Mouse (Mus musculus) hindbrain, embryonic 13.5 days (tissue): ENCODE measurements at regions not wholly inside any gene's neighbourhood (a gene's known extent, or its start where the extent isn't known, plus 50 kb on each side); places are given as distances from the start of the nearest gene placed in this dataset.

Source experiments
- ATAC-seq: fragments of 200-750 bp; cut with Nextera tagmentation; 2 replicates; pipeline ENCODE4 v1.8.0; 2017; ENCODE audit warnings: moderate TSS enrichment; ENCODE audit not compliant: low FRiP score
- H3K27ac ChIP-seq: fragments of 300-500 bp; sonication (generic); 2 replicates; pipeline ENCODE4 v1.5.1; 2015; ENCODE audit warnings: inconsistent platforms, mild to moderate bottlenecking, moderate library complexity
- H3K27me3 ChIP-seq: fragments of 300-500 bp; sonication (generic); 2 replicates; pipeline ENCODE4 v1.6.1; 2015; ENCODE audit warnings: mild to moderate bottlenecking, inconsistent platforms
- H3K36me3 ChIP-seq: fragments of 300-500 bp; sonication (generic); 2 replicates; pipeline ENCODE4 v1.6.1; 2015; ENCODE audit warnings: mild to moderate bottlenecking, inconsistent platforms
- H3K4me1 ChIP-seq: fragments of 300-500 bp; sonication (generic); replicated peaks from 2 replicates; pipeline ENCODE4 v1.6.1; 2015; ENCODE audit warnings: inconsistent platforms
- H3K4me2 ChIP-seq: fragments of 300-500 bp; sonication (generic); 2 replicates; pipeline ENCODE4 v1.6.1; 2015; ENCODE audit warnings: inconsistent platforms, mild to moderate bottlenecking, moderate library complexity
- H3K4me3 ChIP-seq: fragments of 300-500 bp; sonication (generic); 2 replicates; pipeline ENCODE4 v1.5.1; 2015; ENCODE audit warnings: mild to moderate bottlenecking, inconsistent platforms
- H3K9ac ChIP-seq: fragments of 300-500 bp; sonication (generic); 2 replicates; pipeline ENCODE4 v1.6.1; 2015; ENCODE audit warnings: mild to moderate bottlenecking, inconsistent platforms
- H3K9me3 ChIP-seq: fragments of 300-500 bp; sonication (generic); 2 replicates; pipeline ENCODE4 v1.6.1; 2016; ENCODE audit warnings: inconsistent platforms
- WGBS: fragments of 180-500 bp; shearing (Covaris S2); methylation state at CpG from one replicate; pipeline ENCODE4 v1.1.7; 2015; 5-methylcytosine and 5-hydroxymethylcytosine counted together

DNA sequence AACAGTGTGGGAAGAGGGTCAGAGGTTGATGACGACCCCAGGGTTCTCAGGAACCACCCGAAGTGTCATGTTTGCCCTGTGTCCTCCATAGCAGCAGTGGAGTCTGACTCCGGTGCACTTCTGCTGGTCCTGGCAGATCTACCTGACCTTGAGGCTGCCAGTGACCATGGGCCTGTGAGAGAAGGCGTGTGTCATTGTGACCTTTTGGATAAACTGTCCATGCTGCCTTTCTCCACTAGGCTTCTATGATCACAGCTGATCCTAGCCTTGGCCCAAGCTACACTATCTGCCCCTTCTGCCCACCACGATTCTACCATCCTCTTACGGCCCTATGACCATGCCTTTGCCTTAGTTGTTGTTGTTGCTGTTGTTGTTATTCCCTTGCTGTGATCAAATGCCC is 163.2 kb upstream of the Fstl4 start:
- H3K9ac ChIP-seq: no peak overlapping the region
- ATAC-seq: no peak
- H3K4me3 ChIP-seq: no peak overlapping the region
- no peaks in the 10 kb centered on the region for H3K9me3 ChIP-seq
- H3K4me1 ChIP-seq: no peaks in the 10 kb centered on the region
- H3K4me2 ChIP-seq: no peak overlapping the region
- no peaks in the 10 kb centered on the region for H3K27me3 ChIP-seq
- 88% methylated on average over 6 of the region's 6 CpGs for WGBS
- no peaks in the 10 kb centered on the region for H3K36me3 ChIP-seq
- H3K27ac ChIP-seq: no peak overlapping the region

DNA sequence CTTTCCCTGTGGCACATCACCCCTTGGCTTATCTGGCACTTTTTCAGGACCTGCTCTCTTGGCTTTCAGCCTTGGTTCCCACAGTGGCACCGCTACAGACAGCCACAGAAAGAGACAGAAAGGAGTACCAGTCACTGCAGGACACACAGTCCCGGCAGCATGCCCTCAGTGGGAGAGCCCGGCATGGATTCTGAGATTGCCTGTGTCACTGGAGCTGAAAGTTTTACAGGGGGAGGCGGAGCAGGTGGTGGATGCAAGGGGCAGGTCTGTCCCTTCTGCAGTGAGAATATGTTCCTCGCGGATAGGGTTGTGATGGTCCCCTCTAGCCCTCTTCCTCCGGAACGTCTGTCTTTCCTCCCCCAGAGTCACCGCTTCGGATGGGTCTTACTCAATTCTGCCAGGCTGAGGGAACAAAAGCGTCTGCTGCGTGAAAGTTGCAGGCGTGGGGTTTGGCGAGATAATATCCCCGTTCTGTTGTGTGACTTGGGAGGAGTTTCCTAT is 162.3 kb upstream of the Fstl4 start:
- H3K4me1 ChIP-seq: no peaks in the 10 kb centered on the region
- no peak overlapping the region for H3K4me3 ChIP-seq
- H3K9ac ChIP-seq: no peak overlapping the region
- 82% methylated on average over 15 of the region's 15 CpGs for WGBS
- H3K27ac ChIP-seq: no peak overlapping the region
- no peaks in the 10 kb centered on the region for H3K36me3 ChIP-seq
- no peak overlapping the region for H3K4me2 ChIP-seq
- ATAC-seq: no peak
- no peaks in the 10 kb centered on the region for H3K9me3 ChIP-seq
- no peaks in the 10 kb centered on the region for H3K27me3 ChIP-seq

DNA sequence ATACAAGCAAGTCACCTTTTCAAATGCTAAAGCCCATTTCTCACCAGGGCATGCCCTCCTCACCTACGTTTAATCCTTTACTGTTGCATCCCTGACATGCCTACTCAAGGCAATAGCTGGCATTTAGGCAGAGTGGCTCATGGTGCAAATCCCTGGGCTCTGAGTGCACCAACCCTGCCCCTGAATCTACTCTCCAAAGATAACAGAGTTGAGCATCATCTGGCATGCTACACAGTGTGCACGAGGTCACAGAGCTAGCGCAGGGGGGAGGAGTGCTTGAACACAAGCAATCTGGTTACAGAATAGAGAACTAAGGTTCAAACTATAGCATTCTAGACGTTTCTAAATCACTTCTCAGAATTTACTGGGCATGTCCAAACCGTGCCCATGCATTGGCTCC is 161.6 kb upstream of the Fstl4 start:
- Histone ChIP-seq H3K4me3 (no peak overlapping the region), H3K9ac (no peak overlapping the region), H3K4me1 (no peaks in the 10 kb centered on the region), H3K36me3 (no peaks in the 10 kb centered on the region), H3K27ac (no peak overlapping the region), H3K27me3 (no peaks in the 10 kb centered on the region), H3K4me2 (no peak overlapping the region), H3K9me3 (no peaks in the 10 kb centered on the region)
- WGBS: 83% methylated on average over 5 of the region's 5 CpGs
- no peak for ATAC-seq

DNA sequence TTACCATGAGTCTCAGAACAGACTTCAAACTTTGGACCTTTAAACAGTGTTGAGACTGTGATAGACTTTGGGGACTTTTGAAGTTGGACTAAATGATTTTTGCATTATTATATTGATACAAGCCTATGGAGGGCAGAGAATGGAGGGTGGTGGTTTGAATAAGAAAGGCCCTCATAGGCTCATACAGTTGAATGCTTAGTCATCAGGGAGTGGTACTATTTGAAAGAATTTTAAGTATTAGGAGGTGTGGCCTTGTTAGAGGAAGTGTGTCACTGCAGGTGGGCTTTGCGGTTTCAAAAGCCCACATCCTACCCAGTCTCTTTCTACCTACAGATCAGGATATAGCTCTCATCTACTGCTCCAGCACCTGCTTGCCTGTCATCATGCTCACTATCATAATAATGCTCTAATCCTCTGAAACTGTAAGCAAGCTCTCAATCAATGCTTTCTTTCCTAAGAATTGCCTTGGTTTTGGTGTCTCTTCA is 153.7 kb upstream of the Fstl4 start:
- no peaks in the 10 kb centered on the region for H3K27me3 ChIP-seq
- no peak overlapping the region for H3K4me3 ChIP-seq
- WGBS: 100% methylated on average over 1 of the region's 1 CpGs
- H3K4me1 ChIP-seq: peaks cover 3% of the 10 kb centered on the region
- peaks cover 10% of the 10 kb centered on the region for H3K9me3 ChIP-seq
- no peak for ATAC-seq
- no peaks in the 10 kb centered on the region for H3K36me3 ChIP-seq
- no peak overlapping the region for H3K4me2 ChIP-seq
- H3K9ac ChIP-seq: no peak overlapping the region
- no peak overlapping the region for H3K27ac ChIP-seq

DNA sequence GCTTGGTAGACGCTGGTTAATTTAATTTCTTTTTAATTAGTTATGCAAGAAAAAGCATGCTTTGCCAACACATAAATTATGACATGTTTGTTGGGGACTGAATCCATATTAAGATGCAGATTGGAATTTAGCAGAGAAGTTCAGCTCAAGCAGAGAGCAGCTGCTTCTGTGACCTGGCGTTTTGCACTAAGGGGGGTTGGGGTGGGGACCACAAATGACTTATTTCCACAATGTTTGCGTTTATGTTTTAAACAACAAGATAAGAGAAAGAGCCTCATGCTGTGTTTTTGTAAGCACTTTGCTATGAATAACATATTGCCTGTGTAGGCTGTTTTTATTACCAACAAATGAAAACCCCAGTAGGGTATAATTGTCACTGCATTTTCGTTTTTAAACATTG is 148.8 kb upstream of the Fstl4 start:
- no peak overlapping the region for H3K4me3 ChIP-seq
- H3K27ac ChIP-seq: 0 out of 2 replicates have a peak overlapping the region, but pooled peaks have one; percentile 23
- no peaks in the 10 kb centered on the region for H3K36me3 ChIP-seq
- no peak overlapping the region for H3K9ac ChIP-seq
- H3K4me2 ChIP-seq: no peak overlapping the region
- H3K9me3 ChIP-seq: no peaks in the 10 kb centered on the region
- WGBS: 48% methylated on average over 4 of the region's 4 CpGs
- H3K27me3 ChIP-seq: 0 out of 2 replicates have a peak, but pooled peaks cover 5% of the 10 kb centered on the region
- peaks cover 20% of the 10 kb centered on the region for H3K4me1 ChIP-seq
- no peak for ATAC-seq

DNA sequence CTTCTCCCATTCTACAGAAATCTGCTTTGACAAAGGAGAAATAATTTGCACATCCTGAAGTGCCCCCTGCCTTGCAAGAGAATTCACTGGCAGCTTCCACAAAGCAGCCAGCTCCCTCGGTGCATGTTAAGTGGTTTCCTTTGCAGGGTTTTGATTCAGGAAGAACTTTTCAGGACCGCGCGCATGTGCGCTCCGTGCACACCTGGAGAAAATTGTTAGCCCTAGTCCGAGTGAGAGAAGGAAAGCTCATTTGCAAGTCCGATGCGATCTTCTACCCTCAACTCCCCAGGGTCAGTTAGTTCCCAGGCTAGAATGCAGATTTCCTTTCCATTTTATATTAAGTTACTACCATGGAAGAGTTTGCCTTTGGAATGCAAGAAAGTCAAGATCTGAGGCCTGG is 145.8 kb upstream of the Fstl4 start:
- WGBS: 20% methylated on average over 9 of the region's 9 CpGs
- H3K27me3 ChIP-seq: 0 out of 2 replicates have a peak, but pooled peaks cover 5% of the 10 kb centered on the region

DNA sequence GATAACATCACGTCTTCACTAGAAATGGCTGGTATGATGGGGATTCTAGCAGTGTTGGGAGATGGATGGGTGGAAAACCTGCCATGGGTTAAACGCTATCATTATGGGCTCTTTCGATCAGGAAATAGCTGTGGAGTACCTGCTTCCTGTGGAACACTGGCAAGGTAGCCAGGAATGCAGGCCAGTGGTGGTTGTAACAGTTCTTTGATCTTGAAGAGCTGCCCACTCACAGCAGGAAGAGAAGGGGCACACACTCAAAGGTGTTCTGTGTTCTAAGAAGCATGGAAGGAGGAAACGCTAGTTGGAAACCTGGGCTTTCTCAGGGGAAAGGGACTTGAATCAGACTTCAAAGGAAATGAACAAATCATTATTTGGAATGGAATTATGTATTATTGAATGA is 141.6 kb upstream of the Fstl4 start:
- no peak for ATAC-seq
- H3K4me1 ChIP-seq: peaks cover 19% of the 10 kb centered on the region
- H3K36me3 ChIP-seq: no peaks in the 10 kb centered on the region
- no peak overlapping the region for H3K4me2 ChIP-seq
- 0 out of 2 replicates have a peak, but pooled peaks cover 3% of the 10 kb centered on the region for H3K27me3 ChIP-seq
- H3K27ac ChIP-seq: no peak overlapping the region
- no peak overlapping the region for H3K4me3 ChIP-seq
- 68% methylated on average over 4 of the region's 4 CpGs for WGBS
- H3K9me3 ChIP-seq: no peaks in the 10 kb centered on the region
- H3K9ac ChIP-seq: no peak overlapping the region

More for the DNA sequence above, 145.8 kb upstream of the Fstl4 start:
- peaks cover 24% of the 10 kb centered on the region for H3K4me1 ChIP-seq
- H3K36me3 ChIP-seq: no peaks in the 10 kb centered on the region
- no peak for ATAC-seq
- no peak overlapping the region for H3K27ac ChIP-seq
- H3K4me3 ChIP-seq: no peak overlapping the region
- H3K9me3 ChIP-seq: no peaks in the 10 kb centered on the region
- 0 out of 2 replicates have a peak overlapping the region, but pooled peaks have one; percentile 13 for H3K4me2 ChIP-seq
- no peak overlapping the region for H3K9ac ChIP-seq

DNA sequence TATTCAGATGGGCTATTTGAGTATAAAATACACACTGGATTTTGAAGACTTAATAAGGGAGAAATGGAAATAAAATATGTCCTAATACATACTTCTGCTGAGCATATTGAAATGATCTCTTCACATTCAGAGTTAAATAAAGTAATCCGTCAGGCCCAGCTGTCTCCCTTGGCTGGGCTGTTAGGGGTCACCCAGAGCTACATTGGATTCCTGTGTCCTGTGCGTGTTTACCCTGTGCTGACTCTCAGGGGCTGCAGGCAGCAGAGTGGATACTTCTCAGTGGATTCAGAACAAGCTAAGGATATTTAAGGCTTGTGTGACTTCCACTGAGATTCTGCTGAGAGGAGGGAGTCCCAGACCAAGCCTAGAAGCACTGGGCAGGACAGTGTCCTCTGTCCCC is 135.6 kb upstream of the Fstl4 start:
- Histone ChIP-seq H3K9me3 (no peaks in the 10 kb centered on the region), H3K4me1 (no peaks in the 10 kb centered on the region; the same call in 1 of the 2 replicates), H3K4me2 (no peak overlapping the region), H3K4me3 (no peak overlapping the region), H3K27ac (no peak overlapping the region), H3K36me3 (no peaks in the 10 kb centered on the region), H3K9ac (no peak overlapping the region), H3K27me3 (0 out of 2 replicates have a peak, but pooled peaks cover 3% of the 10 kb centered on the region)
- WGBS: 78% methylated on average over 2 of the region's 2 CpGs
- ATAC-seq: no peak

DNA sequence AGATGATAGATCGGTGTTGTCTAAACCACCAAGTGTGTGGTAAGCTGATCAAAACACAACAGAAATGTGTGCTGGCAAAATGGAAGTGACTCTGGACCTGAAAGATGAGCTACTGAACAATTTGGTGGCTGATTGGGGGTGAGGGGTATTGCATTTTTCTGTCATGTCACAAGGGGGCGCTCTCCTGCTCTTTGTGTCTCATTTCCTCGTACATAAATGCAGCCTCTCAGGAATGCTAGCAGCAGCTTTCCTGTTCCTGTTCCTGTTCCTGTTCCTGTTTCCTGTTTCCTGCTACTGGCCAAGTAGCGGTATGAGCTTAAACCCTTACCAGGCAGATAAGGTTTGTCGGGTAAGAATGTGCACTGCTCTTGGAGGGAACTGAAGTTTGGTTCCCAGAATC is 134.7 kb upstream of the Fstl4 start:
- Histone ChIP-seq H3K4me2 (no peak overlapping the region), H3K9ac (no peak overlapping the region), H3K9me3 (no peaks in the 10 kb centered on the region), H3K4me3 (no peak overlapping the region), H3K4me1 (no peaks in the 10 kb centered on the region; the same call in 1 of the 2 replicates), H3K27me3 (0 out of 2 replicates have a peak, but pooled peaks cover 3% of the 10 kb centered on the region), H3K27ac (no peak overlapping the region), H3K36me3 (no peaks in the 10 kb centered on the region)
- WGBS: 60% methylated on average over 5 of the region's 5 CpGs
- ATAC-seq: no peak

DNA sequence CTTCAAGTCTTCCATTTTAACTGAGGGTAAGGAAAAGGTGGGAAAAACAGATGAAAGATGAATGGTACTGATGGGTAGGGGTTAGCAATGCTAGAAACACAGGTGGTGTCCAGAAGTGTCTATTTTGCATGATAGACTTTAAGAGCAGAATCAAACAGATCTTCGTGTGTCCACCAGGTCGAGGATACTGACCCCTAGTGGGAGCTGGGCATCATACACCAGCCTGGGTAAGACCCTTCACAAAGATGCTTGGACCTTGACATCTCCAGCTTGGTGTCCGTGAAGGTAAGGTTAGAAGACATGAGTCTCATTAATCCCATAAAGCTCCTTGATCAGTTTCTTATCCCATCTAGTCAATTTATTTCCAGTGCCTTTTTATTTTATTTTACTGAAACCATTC is 132.9 kb upstream of the Fstl4 start:
- H3K9me3 ChIP-seq: no peaks in the 10 kb centered on the region
- WGBS: 63% methylated on average over 3 of the region's 3 CpGs
- H3K4me2 ChIP-seq: no peak overlapping the region
- no peaks in the 10 kb centered on the region for H3K27me3 ChIP-seq
- no peak overlapping the region for H3K4me3 ChIP-seq
- H3K4me1 ChIP-seq: peaks cover 18% of the 10 kb centered on the region
- H3K36me3 ChIP-seq: no peaks in the 10 kb centered on the region
- ATAC-seq: no peak
- no peak overlapping the region for H3K27ac ChIP-seq
- no peak overlapping the region for H3K9ac ChIP-seq

DNA sequence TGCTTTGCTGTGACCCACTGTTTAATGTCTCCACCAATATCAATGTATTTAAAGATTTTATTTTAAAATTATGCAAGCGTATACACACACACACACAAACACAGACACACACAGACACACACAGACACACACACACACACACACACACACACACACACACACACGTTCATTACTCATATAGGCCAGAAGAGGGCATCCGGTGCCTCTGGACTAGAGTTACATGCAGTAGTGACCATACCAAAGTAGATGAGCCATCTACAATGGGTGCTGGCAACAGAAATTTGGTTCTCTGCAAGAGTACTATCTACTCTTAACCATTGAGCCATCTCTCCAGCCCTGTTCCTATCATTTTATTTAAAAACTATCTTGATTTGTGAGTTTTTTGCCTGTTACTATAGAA is 130.2 kb upstream of the Fstl4 start:
- Histone ChIP-seq H3K9me3 (no peaks in the 10 kb centered on the region), H3K4me1 (peaks cover 21% of the 10 kb centered on the region), H3K36me3 (no peaks in the 10 kb centered on the region), H3K27ac (no peak overlapping the region), H3K27me3 (no peaks in the 10 kb centered on the region), H3K4me2 (no peak overlapping the region), H3K9ac (no peak overlapping the region), H3K4me3 (no peak overlapping the region)
- 74% methylated on average over 3 of the region's 3 CpGs for WGBS
- no peak for ATAC-seq

DNA sequence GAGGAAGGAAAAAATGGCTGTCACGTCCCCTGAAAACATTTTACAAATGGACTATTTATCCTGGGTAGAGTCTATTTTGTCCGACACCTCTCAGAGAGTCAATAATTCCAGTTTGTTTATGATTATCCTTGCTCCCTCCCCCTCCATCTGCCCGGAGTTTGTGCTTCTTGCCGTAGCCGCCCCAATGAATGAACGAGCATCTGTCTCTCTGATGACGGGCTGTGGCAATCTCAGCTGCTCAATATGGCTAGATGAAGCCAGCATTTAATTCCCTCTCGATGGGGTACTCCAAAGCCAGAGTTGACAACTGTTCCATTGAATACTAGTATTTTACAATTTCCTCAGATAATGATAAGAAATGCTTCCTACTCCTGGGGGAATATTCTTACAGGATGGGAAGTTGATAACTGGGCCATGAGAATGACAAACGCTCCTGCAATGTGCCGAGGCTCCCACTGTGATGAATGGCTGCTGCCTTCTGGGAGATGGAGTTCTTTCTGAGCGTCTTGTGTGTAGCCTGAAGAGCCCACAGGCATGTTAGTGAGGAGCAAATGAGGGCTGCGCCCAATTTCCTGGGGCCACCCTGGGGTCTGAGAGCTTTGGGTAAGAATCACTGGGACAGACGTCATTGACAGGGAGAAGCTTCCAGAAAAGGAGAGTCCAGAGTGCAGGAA is 128.6 kb upstream of the Fstl4 start:
- Histone ChIP-seq H3K9me3 (no peaks in the 10 kb centered on the region), H3K9ac (no peak overlapping the region), H3K4me1 (peaks cover 31% of the 10 kb centered on the region), H3K27ac (peak overlapping the region; percentile 30; the same call in 1 of the 2 replicates), H3K4me3 (no peak overlapping the region), H3K27me3 (peaks cover 5% of the 10 kb centered on the region; the same call in 1 of the 2 replicates), H3K36me3 (no peaks in the 10 kb centered on the region), H3K4me2 (0 out of 2 replicates have a peak overlapping the region, but pooled peaks have one; percentile 6)
- peak; percentile 32; the same call in 1 of the 2 replicates for ATAC-seq
- WGBS: 42% methylated on average over 13 of the region's 13 CpGs

DNA sequence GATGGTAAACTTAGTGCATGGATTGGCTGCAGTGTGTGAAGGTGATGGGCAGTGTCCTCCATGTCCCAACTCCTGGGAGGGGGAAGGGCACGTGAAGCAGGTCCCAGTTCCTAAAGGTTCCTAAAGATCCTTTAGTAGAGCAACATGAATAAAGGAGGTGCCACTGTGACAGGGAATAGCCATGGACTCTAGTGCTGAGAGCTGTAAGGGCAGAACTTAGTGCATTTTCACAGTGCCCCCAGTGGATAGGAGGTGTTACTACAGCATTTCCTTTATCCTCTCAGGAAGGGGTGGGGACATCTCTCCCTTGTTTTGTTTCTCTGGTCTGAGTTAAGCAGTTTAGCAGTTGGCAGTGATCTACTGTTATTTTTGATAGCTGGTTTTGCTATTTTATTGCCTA is 125.5 kb upstream of the Fstl4 start:
- no peak overlapping the region for H3K4me3 ChIP-seq
- peaks cover 11% of the 10 kb centered on the region; the same call in 1 of the 2 replicates for H3K27me3 ChIP-seq
- no peak for ATAC-seq
- no peak overlapping the region for H3K4me2 ChIP-seq
- peaks cover 42% of the 10 kb centered on the region for H3K4me1 ChIP-seq
- no peaks in the 10 kb centered on the region for H3K36me3 ChIP-seq
- no peaks in the 10 kb centered on the region for H3K9me3 ChIP-seq
- no peak overlapping the region for H3K9ac ChIP-seq
- H3K27ac ChIP-seq: no peak overlapping the region
- WGBS: 100% methylated on average over 1 of the region's 1 CpGs
